Mouse (Mus musculus) intestine, postnatal 0 days (tissue): ENCODE data around the gene Ube2d3. TPM values are rescaled to one million over a fixed set of nuclear protein-coding genes. Genes with fewer than 3 reads are reported as not detected.
A peak's percentile ranks its signal among the peaks of the same experiment; 100 is the strongest.
"Not testable (repeated sequence)": the region's sequence is repeated elsewhere in the genome, so short reads cannot be mapped to it uniquely, and the experiment has no call there.

Experiments used
- ATAC-seq: fragments of 200-750 bp; cut with Nextera tagmentation; 2 replicates; pipeline ENCODE4 v1.8.0; 2017; ENCODE audit warnings: mild to moderate bottlenecking, moderate TSS enrichment, moderate library complexity
- H3K27ac ChIP-seq: fragments of 300-500 bp; sonication (generic); 2 replicates; pipeline ENCODE4 v1.5.1; 2014; ENCODE audit warnings: mild to moderate bottlenecking, low read depth, low read length, moderate library complexity
- H3K27me3 ChIP-seq: fragments of 300-500 bp; sonication (generic); replicated peaks from 2 replicates; pipeline ENCODE4 v1.6.1; 2014; ENCODE audit warnings: low read length, mixed read lengths; ENCODE audit not compliant: control insufficient read depth, insufficient read depth
- H3K36me3 ChIP-seq: fragments of 300-500 bp; sonication (generic); 2 replicates; pipeline ENCODE4 v1.6.1; 2014; ENCODE audit warnings: mild to moderate bottlenecking, moderate library complexity; ENCODE audit not compliant: control insufficient read depth, insufficient read depth
- H3K4me1 ChIP-seq: fragments of 300-500 bp; sonication (generic); replicated peaks from 2 replicates; pipeline ENCODE4 v1.6.1; 2014; ENCODE audit warnings: antibody characterized with exemption, low read length, mixed read lengths; ENCODE audit not compliant: control insufficient read depth, insufficient read depth
- H3K4me2 ChIP-seq: fragments of 300-500 bp; sonication (generic); replicated peaks from 2 replicates; pipeline ENCODE4 v1.6.1; 2014; ENCODE audit warnings: low read depth, mild to moderate bottlenecking, moderate library complexity
- H3K4me3 ChIP-seq: fragments of 300-500 bp; sonication (generic); 2 replicates; pipeline ENCODE4 v1.5.1; 2014; ENCODE audit warnings: low read depth, low read length
- H3K9ac ChIP-seq: fragments of 300-500 bp; sonication (generic); 2 replicates; pipeline ENCODE4 v1.6.1; 2014; ENCODE audit warnings: mild to moderate bottlenecking, low read depth, low read length
- H3K9me3 ChIP-seq: fragments of 300-500 bp; sonication (generic); 2 replicates; pipeline ENCODE4 v1.6.1; 2016; ENCODE audit warnings: mixed run types; ENCODE audit not compliant: control insufficient read depth
- CTCF ChIP-seq: sonication (generic); IDR thresholded peaks from 2 replicates; pipeline ENCODE4 v1.5.1; 2016; ENCODE audit warnings: low read depth, mild to moderate bottlenecking, control low read depth, antibody characterized with exemption, moderate library complexity
- WGBS: fragments of 180-500 bp; shearing (Covaris S2); extraction: QIAGEN DNeasy Blood & Tissue Kit; methylation state at CpG from one replicate; pipeline ENCODE4 v1.1.7; 2014; 5-methylcytosine and 5-hydroxymethylcytosine counted together
- polyA plus RNA-seq: library from polyadenylated mRNA; unstranded; fragments of >200 nt; fragmentation: Nextera tagmentation; extraction: Ambion mirVana; gene quantifications from 2 replicates; pipeline ENCODE4 v1.2.1, GENCODE M21; 2015

Ube2d3 gene
- polyA plus RNA-seq, 1 experiment from 2014 or later = 404 TPM

GRCm38 (mm10) chr3:135475025-135475424 is 37.1 kb downstream of the Ube2d3 start:
- peak; percentile 50; the same call in 1 of the 2 replicates for ATAC-seq

GRCm38 (mm10) chr3:135476286-135476685 is 38.3 kb downstream of the Ube2d3 start:
- Histone ChIP-seq H3K9ac (no peak overlapping the region), H3K27ac (no peak overlapping the region), H3K36me3 (no peaks in the 10 kb centered on the region), H3K9me3 (no peaks in the 10 kb centered on the region), H3K27me3 (no peaks in the 10 kb centered on the region), H3K4me1 (no peaks in the 10 kb centered on the region), H3K4me3 (no peak overlapping the region), H3K4me2 (no peak overlapping the region)
- 54% methylated on average over 6 of the region's 6 CpGs for WGBS
- no peak for TF ChIP-seq CTCF
- no peak for ATAC-seq

More at GRCm38 (mm10) chr3:135475025-135475424, 37.1 kb downstream of the Ube2d3 start:
- 63% methylated on average over 8 of the region's 8 CpGs for WGBS
- Histone ChIP-seq H3K9ac (no peak overlapping the region), H3K4me3 (no peak overlapping the region), H3K9me3 (no peaks in the 10 kb centered on the region), H3K4me2 (no peak overlapping the region), H3K36me3 (no peaks in the 10 kb centered on the region), H3K27ac (no peak overlapping the region), H3K27me3 (no peaks in the 10 kb centered on the region), H3K4me1 (no peaks in the 10 kb centered on the region)
- no peak for TF ChIP-seq CTCF

GRCm38 (mm10) chr3:135476977-135477376 is 39.0 kb downstream of the Ube2d3 start:
- WGBS = 85% methylated on average over 2 of the region's 2 CpGs
- Histone ChIP-seq H3K4me2 (no peak overlapping the region), H3K4me1 (no peaks in the 10 kb centered on the region), H3K9ac (no peak overlapping the region), H3K27ac (no peak overlapping the region), H3K36me3 (no peaks in the 10 kb centered on the region), H3K27me3 (no peaks in the 10 kb centered on the region), H3K9me3 (no peaks in the 10 kb centered on the region), H3K4me3 (no peak overlapping the region)
- ATAC-seq = no peak
- TF ChIP-seq CTCF = no peak

- 80% methylated on average over 5 of the region's 5 CpGs for WGBS
- H3K27ac ChIP-seq, H3K4me2 ChIP-seq, H3K27me3 ChIP-seq, H3K9me3 ChIP-seq, ATAC-seq, H3K4me1 ChIP-seq, H3K36me3 ChIP-seq, H3K4me3 ChIP-seq, H3K9ac ChIP-seq: not testable (repeated sequence)
Measured at GRCm38 (mm10) chr3:135479090-135479489, 41.1 kb downstream of the Ube2d3 start.

- no peak overlapping the region for H3K4me3 ChIP-seq
- WGBS = 73% methylated on average over 6 of the region's 6 CpGs
- no peak overlapping the region for H3K9ac ChIP-seq
- ATAC-seq = no peak
- no peak for TF ChIP-seq CTCF
- no peaks in the 10 kb centered on the region for H3K9me3 ChIP-seq
- no peaks in the 10 kb centered on the region for H3K36me3 ChIP-seq
- H3K4me1 ChIP-seq = no peaks in the 10 kb centered on the region
- 0 out of 2 replicates have a peak overlapping the region, but pooled peaks have one; percentile 7 for H3K27ac ChIP-seq
- H3K27me3 ChIP-seq = no peaks in the 10 kb centered on the region
- no peak overlapping the region for H3K4me2 ChIP-seq
Measured at GRCm38 (mm10) chr3:135480767-135481166, 42.8 kb downstream of the Ube2d3 start.

- TF ChIP-seq CTCF = no peak
- H3K27ac ChIP-seq = peak overlapping the region; percentile 21; the same call in 1 of the 2 replicates
- H3K4me1 ChIP-seq = no peaks in the 10 kb centered on the region
- WGBS = 59% methylated on average over 3 of the region's 3 CpGs
- ATAC-seq = no peak
- no peaks in the 10 kb centered on the region for H3K36me3 ChIP-seq
- H3K4me3 ChIP-seq = no peak overlapping the region
- no peak overlapping the region for H3K4me2 ChIP-seq
- no peaks in the 10 kb centered on the region for H3K27me3 ChIP-seq
- no peaks in the 10 kb centered on the region for H3K9me3 ChIP-seq
- no peak overlapping the region for H3K9ac ChIP-seq
Measured at GRCm38 (mm10) chr3:135481608-135482007, 43.7 kb downstream of the Ube2d3 start.

GRCm38 (mm10) chr3:135484650-135485049 is 46.7 kb downstream of the Ube2d3 start:
- not testable (repeated sequence) for ATAC-seq, H3K27ac ChIP-seq, H3K9ac ChIP-seq, H3K9me3 ChIP-seq, H3K27me3 ChIP-seq, H3K4me1 ChIP-seq, H3K36me3 ChIP-seq
- WGBS = 86% methylated on average over 15 of the region's 15 CpGs
- Histone ChIP-seq H3K4me2 (peak overlapping the region; percentile 97), H3K4me3 (peak overlapping the region; percentile 83; the same call in 1 of the 2 replicates)
